Mouse (Mus musculus) liver, embryonic 16.5 days (tissue): ENCODE data around the gene Vim. TPM values are rescaled to one million over a fixed set of nuclear protein-coding genes. Genes with fewer than 3 reads are reported as not detected.
"Not testable (repeated sequence)": the region's sequence is repeated elsewhere in the genome, so short reads cannot be mapped to it uniquely, and the experiment has no call there.

Experiments used
- ATAC-seq: fragments of 200-750 bp; cut with Nextera tagmentation; 2 replicates; pipeline ENCODE4 v1.8.0; 2017; ENCODE audit warnings: low read depth, mild to moderate bottlenecking, moderate number of reproducible peaks, moderate library complexity
- H3K27ac ChIP-seq: fragments of 300-500 bp; sonication (generic); 2 replicates; pipeline ENCODE4 v1.5.1; 2014; ENCODE audit warnings: mild to moderate bottlenecking, low read length
- H3K27me3 ChIP-seq: fragments of 300-500 bp; sonication (generic); 2 replicates; pipeline ENCODE4 v1.6.1; 2014; ENCODE audit warnings: low read depth, low read length, mixed read lengths; ENCODE audit not compliant: control insufficient read depth, insufficient read depth
- H3K36me3 ChIP-seq: fragments of 300-500 bp; sonication (generic); 2 replicates; pipeline ENCODE4 v1.6.1; 2014; ENCODE audit warnings: mild to moderate bottlenecking; ENCODE audit not compliant: control insufficient read depth, insufficient read depth
- H3K4me1 ChIP-seq: fragments of 300-500 bp; sonication (generic); 2 replicates; pipeline ENCODE4 v1.6.1; 2014; ENCODE audit warnings: low read depth, low read length, mixed read lengths; ENCODE audit not compliant: control insufficient read depth
- H3K4me2 ChIP-seq: fragments of 300-500 bp; sonication (generic); 2 replicates; pipeline ENCODE4 v1.6.1; 2014; ENCODE audit warnings: low read depth, low read length, mixed read lengths
- H3K4me3 ChIP-seq: fragments of 300-500 bp; sonication (generic); 2 replicates; pipeline ENCODE4 v1.5.1; 2014; ENCODE audit warnings: low read depth, mild to moderate bottlenecking, low read length
- H3K9ac ChIP-seq: fragments of 300-500 bp; sonication (generic); 2 replicates; pipeline ENCODE4 v1.6.1; 2014; ENCODE audit warnings: low read depth, low read length
- H3K9me3 ChIP-seq: fragments of 300-500 bp; sonication (generic); replicated peaks from 2 replicates; pipeline ENCODE4 v1.6.1; 2016; ENCODE audit warnings: low read length; ENCODE audit not compliant: control insufficient read depth
- WGBS: fragments of 180-500 bp; shearing (Covaris S2); extraction: QIAGEN DNeasy Blood & Tissue Kit; methylation state at CpG from one replicate; pipeline ENCODE4 v1.1.7; 2014; ENCODE audit not compliant: insufficient replicate concordance; 5-methylcytosine and 5-hydroxymethylcytosine counted together
- polyA plus RNA-seq: library from polyadenylated mRNA; unstranded; fragments of >200 nt; fragmentation: Nextera tagmentation; extraction: Ambion mirVana; gene quantifications from 2 replicates; pipeline ENCODE4 v1.2.1, GENCODE M21; 2015

Gene Vim
- polyA plus RNA-seq, 1 experiment from 2014 or later = 83.2 TPM

DNA sequence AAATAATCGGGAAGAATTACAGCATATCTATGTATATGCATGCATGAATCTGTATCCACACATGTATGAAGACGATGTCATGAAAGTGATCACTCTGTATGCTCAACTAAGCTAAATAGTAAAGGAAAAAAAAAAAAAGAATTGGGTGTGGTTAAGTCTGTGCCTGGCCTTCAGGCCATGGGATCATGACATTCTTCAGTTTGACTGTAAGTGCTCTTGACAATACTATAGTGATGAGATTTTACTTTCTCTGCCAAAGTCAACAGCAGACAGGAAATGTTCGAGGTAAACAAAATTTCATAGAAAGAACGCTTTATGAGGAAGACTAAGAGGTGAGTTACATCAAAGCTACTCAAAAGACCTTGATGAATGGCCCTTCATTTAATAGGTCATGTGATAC is 19.6 kb downstream of the Vim start:
- Histone ChIP-seq H3K27me3 (no peaks in the 10 kb centered on the region), H3K9me3 (no peaks in the 10 kb centered on the region), H3K4me2 (no peak overlapping the region), H3K4me1 (no peaks in the 10 kb centered on the region), H3K9ac (no peak overlapping the region), H3K27ac (no peak overlapping the region), H3K4me3 (no peak overlapping the region), H3K36me3 (no peaks in the 10 kb centered on the region)
- no peak for ATAC-seq
- WGBS = 60% methylated on average over 4 of the region's 4 CpGs

- H3K4me1 ChIP-seq = no peaks in the 10 kb centered on the region
- no peak for ATAC-seq
- WGBS = 59% methylated on average over 1 of the region's 1 CpGs
- H3K27me3 ChIP-seq = no peaks in the 10 kb centered on the region; the same call in 1 of the 2 replicates
- no peak overlapping the region for H3K4me3 ChIP-seq
- no peak overlapping the region for H3K27ac ChIP-seq
- no peak overlapping the region for H3K9ac ChIP-seq
- no peaks in the 10 kb centered on the region for H3K9me3 ChIP-seq
- H3K4me2 ChIP-seq = no peak overlapping the region
- H3K36me3 ChIP-seq = no peaks in the 10 kb centered on the region
Measured at GRCm38 (mm10) chr2:13596965-13597656, 23.4 kb downstream of the Vim start.

DNA sequence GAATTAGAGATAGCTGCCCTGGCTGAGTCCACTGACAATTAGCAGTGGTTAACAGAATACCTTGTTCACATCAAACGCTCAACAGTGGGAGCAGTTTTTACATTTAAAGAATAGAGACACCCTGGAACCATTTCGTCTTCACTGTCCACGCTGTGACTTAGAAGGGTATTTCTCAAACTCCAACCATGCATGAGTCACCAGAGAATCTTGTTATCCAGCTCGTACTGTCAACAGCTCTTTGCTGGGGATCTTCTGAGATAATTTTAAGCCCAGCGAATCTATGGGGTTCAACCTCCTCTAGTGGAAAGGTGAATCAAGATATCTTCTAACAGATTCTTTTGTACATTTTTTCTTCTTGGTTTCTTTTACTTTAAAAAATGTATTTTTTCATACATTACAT is 24.4 kb downstream of the Vim start:
- Histone ChIP-seq H3K9me3 (no peaks in the 10 kb centered on the region), H3K4me3 (no peak overlapping the region), H3K36me3 (no peaks in the 10 kb centered on the region), H3K4me1 (peaks cover 2% of the 10 kb centered on the region; the same call in 1 of the 2 replicates), H3K27ac (no peak overlapping the region), H3K4me2 (no peak overlapping the region), H3K27me3 (no peaks in the 10 kb centered on the region; the same call in 1 of the 2 replicates), H3K9ac (no peak overlapping the region)
- 53% methylated on average over 5 of the region's 5 CpGs for WGBS
- no peak for ATAC-seq

DNA sequence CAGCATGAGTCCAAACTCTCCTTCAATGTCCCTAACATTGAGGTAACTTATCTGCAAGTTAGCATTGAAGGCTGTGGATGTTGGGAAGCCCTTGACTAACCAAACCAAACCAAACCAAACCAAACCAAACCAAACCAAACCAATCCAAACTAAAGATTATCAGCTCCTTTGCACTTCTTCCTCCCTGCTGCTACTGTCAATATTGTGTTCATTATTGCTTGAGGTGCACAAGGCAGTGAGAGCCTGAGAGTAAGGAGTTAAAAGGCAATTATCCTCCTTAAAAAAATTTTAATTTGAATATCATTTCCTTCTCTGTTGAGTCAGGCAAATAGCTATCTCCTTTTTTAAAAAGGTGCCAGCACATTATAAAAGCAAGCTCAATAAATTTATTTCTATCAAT is 29.4 kb downstream of the Vim start:
- Histone ChIP-seq H3K9me3 (no peaks in the 10 kb centered on the region), H3K9ac (no peak overlapping the region), H3K36me3 (no peaks in the 10 kb centered on the region), H3K4me3 (no peak overlapping the region), H3K4me1 (peaks cover 5% of the 10 kb centered on the region), H3K4me2 (0 out of 2 replicates have a peak overlapping the region, but pooled peaks have one; percentile 9), H3K27me3 (no peaks in the 10 kb centered on the region; the same call in 1 of the 2 replicates), H3K27ac (peak overlapping the region; percentile 44; the same call in 1 of the 2 replicates)
- peak; percentile 41; the same call in 1 of the 2 replicates for ATAC-seq

GRCm38 (mm10) chr2:13603636-13604035 is 29.9 kb downstream of the Vim start:
- H3K4me3 ChIP-seq, H3K36me3 ChIP-seq, H3K9ac ChIP-seq, H3K27me3 ChIP-seq, H3K9me3 ChIP-seq, H3K27ac ChIP-seq, H3K4me1 ChIP-seq: not testable (repeated sequence)
- 24% methylated on average over 5 of the region's 5 CpGs for WGBS
- peak overlapping the region; percentile 11; the same call in 1 of the 2 replicates for H3K4me2 ChIP-seq
- ATAC-seq = peak; percentile 97

DNA sequence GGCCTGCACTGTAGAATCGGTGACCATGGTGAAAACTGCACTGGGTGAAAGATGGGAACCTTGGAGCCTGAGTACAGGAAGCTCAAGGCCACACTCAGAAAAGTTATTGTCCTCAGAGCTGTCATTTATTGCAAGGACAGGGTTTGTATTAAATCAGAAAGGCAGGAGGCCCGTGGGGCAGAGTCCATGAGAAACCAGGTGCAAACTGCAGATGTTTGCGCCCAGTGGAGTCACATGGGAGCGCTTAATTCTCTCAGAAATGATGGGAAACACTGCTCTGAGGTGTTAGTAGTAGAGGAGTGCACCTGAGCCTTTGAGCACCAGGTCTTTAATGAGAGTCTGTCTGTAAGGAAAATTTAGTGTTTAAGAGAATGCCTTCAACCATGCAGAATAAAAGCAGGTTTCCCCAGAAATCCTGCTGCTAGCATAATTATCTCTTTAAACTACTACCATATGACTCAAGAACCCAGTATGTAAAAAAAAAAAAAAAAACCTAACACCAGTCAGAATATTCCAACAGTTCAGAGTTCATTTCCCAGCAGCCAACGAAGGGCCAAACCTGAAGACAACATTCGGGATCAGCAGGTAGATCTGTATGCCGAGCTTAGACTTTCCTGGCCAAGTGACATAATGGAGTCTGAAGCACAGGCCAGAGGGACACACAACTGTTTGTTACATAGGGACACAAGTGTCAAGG is 56.6 kb downstream of the Vim start:
- Histone ChIP-seq H3K9me3 (no peaks in the 10 kb centered on the region), H3K36me3 (no peaks in the 10 kb centered on the region), H3K4me1 (no peaks in the 10 kb centered on the region), H3K4me2 (no peak overlapping the region), H3K9ac (no peak overlapping the region), H3K27ac (no peak overlapping the region), H3K27me3 (no peaks in the 10 kb centered on the region), H3K4me3 (no peak overlapping the region)
- ATAC-seq = no peak
- 60% methylated on average over 7 of the region's 7 CpGs for WGBS

Other genes starting within 250 kb of the Vim start
- 0.05 and 0.11 TPM in 2 replicates for gene Cubn, start 82.1 kb upstream of the Vim start, polyA plus RNA-seq
- gene Trdmt1, start 29.3 kb upstream of the Vim start, polyA plus RNA-seq = 3.2 and 3.6 TPM in 2 replicates
- gene St8sia6, start 220.1 kb downstream of the Vim start, polyA plus RNA-seq = 0.02 TPM in 2 replicates